Mouse (Mus musculus): ENCODE measurements around the gene Rps6kc1. TPM values are rescaled to one million over a fixed set of nuclear protein-coding genes. Genes with fewer than 3 reads are reported as not detected.

Gene Rps6kc1
- total RNA-seq, 1 experiment from 2014 or later, result 23.8 TPM

- DNase-seq, result no peak
Measured at GRCm38 (mm10) chr1:190667326-190667725, 244.2 kb downstream of the Rps6kc1 start.

GRCm38 (mm10) chr1:190665490-190665875 is 246.1 kb downstream of the Rps6kc1 start:
- DNase-seq, result no peak

- no peak for DNase-seq
Measured at GRCm38 (mm10) chr1:190664767-190665489, 246.6 kb downstream of the Rps6kc1 start.

GRCm38 (mm10) chr1:190663996-190664395 is 247.6 kb downstream of the Rps6kc1 start:
- DNase-seq, result no peak

- no peak for DNase-seq
Measured at GRCm38 (mm10) chr1:190662736-190663135, 248.8 kb downstream of the Rps6kc1 start.

GRCm38 (mm10) chr1:190661764-190662163 is 249.8 kb downstream of the Rps6kc1 start:
- no peak for DNase-seq

GRCm38 (mm10) chr1:190661249-190661648 is 250.3 kb downstream of the Rps6kc1 start:
- DNase-seq, result no peak

GRCm38 (mm10) chr1:190659722-190660502 is 251.7 kb downstream of the Rps6kc1 start:
- DNase-seq, result no peak

- no peak for DNase-seq
Measured at GRCm38 (mm10) chr1:190658266-190658665, 253.3 kb downstream of the Rps6kc1 start.

GRCm38 (mm10) chr1:190656089-190656488 is 255.5 kb downstream of the Rps6kc1 start:
- DNase-seq, result no peak

GRCm38 (mm10) chr1:190655651-190656050 is 255.9 kb downstream of the Rps6kc1 start:
- DNase-seq, result no peak

GRCm38 (mm10) chr1:190655081-190655480 is 256.5 kb downstream of the Rps6kc1 start:
- DNase-seq, result no peak

- no peak for DNase-seq
Measured at GRCm38 (mm10) chr1:190654694-190655001, 256.9 kb downstream of the Rps6kc1 start.

GRCm38 (mm10) chr1:190653989-190654693 is 257.4 kb downstream of the Rps6kc1 start:
- no peak for DNase-seq

- no peak for DNase-seq
Measured at GRCm38 (mm10) chr1:190653081-190653480, 258.5 kb downstream of the Rps6kc1 start.

Other genes with a start within 250 kb of the Rps6kc1 start
- 46.6 and 46.7 TPM in 2 replicates for gene Angel2, start 13.3 kb upstream of the Rps6kc1 start, total RNA-seq (2021)
- gene Vash2, start 67.5 kb upstream of the Rps6kc1 start, total RNA-seq (2021), result 0.48 and 1.2 TPM in 2 replicates
- 15.0 and 23.8 TPM in 2 replicates for gene Flvcr1, start 114.4 kb upstream of the Rps6kc1 start, total RNA-seq (2021)
- gene Spata45, start 124.9 kb upstream of the Rps6kc1 start, total RNA-seq (2021), result not detected in 2 replicates
- gene Tatdn3, start 151.2 kb upstream of the Rps6kc1 start, total RNA-seq (2021), result 17.5 and 21.8 TPM in 2 replicates
- 2.2 and 3.4 TPM in 2 replicates for gene Nsl1, start 151.2 kb upstream of the Rps6kc1 start, total RNA-seq (2021)
- 2.0 and 5.2 TPM in 2 replicates for gene Batf3, start 186.1 kb upstream of the Rps6kc1 start, total RNA-seq (2021)